Mouse (Mus musculus): ENCODE data around the gene 4931428L18Rik.

The 4931428L18Rik gene

GRCm38 (mm10) chr1:31222564-31222963 is at the start of gene 4931428L18Rik, which contains the start of gene Pih1d3:
Gene 4931428L18Rik, minus strand, starts transcription at chr1:31222684.
Gene Pih1d3, plus strand, starts transcription at chr1:31222838.
- in situ Hi-C loops (cut with MboI, MseI), result no loop called here

DNA sequence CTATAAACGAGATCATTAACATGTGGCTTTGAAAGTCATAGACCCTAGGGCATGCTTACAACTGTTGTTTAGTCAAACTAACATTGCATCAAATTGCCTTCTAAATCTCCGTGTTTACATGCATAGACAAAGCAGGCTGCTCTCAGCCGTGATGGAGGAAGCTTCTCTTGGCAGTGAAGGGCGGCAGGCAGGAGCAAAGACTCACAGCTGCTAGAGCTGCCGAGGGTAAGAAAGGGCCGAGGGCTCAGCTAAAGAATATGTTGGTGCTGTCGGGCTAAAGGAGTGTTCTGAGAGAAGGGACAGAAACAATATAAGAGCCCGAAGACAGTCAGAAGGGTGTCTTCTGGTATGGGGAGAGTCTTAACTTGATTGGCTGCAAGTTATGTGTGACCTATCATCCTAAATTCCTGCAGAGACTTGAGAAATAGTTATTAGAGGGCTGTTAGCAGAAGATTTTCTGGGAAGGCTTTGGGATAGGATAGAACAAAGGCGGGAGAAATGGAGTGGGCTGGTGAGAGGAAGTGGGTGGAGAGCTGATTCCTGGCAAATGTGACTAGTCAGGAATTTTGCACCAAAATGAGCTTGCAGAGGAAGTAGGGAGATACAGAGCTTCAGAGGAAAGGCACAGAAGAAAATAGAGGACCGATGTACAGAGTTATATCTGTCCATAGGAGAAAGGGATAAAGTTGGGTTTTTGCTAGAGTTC is 37.9 kb upstream of the 4931428L18Rik start:
- in situ Hi-C loops (cut with MboI, MseI), result no loop called here

DNA sequence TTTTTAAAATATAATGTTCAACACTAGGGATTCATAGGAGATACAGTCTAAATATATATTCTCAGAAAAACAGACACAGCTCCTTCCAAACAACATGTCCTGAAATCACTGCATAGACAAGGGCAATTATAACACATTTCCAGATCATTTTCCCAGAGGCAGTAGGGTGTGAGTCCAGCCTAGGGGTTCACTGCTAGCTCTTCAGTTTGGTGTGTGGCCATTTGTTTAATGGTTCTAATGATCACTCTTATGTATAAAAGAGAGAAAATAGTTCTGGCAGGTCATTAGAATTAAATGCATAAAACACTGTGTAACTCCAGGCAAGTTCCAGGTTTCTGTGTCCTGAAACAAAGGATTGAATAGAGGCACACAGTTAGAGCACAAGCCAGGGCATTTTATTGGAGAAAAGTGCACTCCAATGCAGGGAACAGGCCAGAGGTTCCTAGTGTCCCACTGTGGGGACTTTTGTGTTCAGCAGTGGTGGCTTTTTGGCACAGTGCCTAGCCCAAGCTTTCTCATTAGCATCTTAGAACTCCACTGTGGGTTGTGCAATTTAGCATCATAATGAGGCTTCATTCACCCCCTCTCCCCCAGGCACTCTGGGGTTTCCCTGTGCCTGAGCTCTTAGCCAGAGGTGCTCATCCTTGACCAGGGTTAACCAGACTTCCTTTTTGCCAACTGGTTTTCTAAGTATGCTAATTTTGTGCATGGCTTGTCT is 11.0 kb upstream of the 4931428L18Rik start:
- in situ Hi-C loops (cut with MboI, MseI), result no loop called here

- in situ Hi-C loops (cut with MboI, MseI), result no loop called here
Measured at GRCm38 (mm10) chr1:31220599-31221250, 1.8 kb downstream of the 4931428L18Rik start.

- in situ Hi-C loops (cut with MboI, MseI), result no loop called here
Measured at GRCm38 (mm10) chr1:31214831-31215230, 7.7 kb downstream of the 4931428L18Rik start.

DNA sequence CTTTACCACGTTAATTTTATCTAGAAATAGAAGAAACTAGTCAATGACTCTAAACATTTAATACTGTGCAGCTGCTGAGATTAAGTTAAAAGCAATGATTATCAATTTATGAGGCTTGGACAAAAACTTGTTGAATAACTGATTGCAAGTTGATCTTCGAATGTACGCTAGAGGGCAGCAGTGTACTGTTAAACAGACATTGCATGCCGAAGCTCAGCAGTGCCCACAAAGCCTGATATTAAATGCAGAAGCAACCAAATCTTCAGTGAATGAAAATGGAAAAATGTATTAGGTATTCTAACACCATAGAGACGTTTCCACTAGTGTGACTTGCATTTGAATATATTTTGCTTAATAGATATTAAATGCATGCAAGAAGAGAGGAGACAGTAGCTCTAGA is 12.3 kb downstream of the 4931428L18Rik start:
- in situ Hi-C loops (cut with MboI, MseI), result no loop called here

DNA sequence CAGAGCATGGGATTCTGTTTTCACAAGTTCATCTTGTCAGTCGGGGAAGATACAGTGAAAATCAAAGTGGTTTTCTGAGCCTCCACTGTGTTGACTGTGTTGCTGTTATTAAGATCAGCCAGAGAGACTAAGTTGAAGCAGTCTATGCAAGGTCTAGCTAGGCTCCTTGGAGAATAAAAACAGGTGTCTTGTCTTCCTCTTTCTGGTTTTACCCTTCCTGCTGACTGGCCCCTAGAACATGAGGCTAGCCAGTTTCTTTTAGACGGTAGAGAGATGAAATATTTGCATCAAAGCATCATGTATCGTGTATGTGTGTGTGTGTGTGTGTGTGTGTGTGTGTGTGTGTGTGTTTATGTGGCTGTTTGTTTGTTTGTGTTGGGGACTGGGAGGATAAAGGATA is 16.7 kb downstream of the 4931428L18Rik start:
- in situ Hi-C loops (cut with MboI, MseI), result no loop called here

DNA sequence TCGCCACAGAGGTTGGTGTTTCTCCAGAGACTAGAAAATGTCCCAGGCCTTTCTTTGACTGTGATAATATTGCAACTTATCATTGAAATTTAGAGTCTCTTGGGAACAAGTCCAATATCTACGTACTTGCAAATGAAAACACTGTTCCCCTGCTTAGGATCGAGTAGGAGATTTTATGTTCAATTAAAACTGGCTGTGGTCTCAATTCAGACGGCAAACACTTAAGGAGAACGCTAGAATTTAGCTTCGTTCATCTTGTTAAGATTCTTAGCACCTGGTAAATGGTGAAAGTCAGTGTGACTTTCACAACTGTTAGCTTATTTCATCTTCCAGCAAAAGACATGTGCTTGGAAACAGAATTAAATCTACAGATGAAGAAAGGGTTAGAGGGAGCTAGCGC is 17.1 kb downstream of the 4931428L18Rik start:
- in situ Hi-C loops (cut with MboI, MseI), result no loop called here

DNA sequence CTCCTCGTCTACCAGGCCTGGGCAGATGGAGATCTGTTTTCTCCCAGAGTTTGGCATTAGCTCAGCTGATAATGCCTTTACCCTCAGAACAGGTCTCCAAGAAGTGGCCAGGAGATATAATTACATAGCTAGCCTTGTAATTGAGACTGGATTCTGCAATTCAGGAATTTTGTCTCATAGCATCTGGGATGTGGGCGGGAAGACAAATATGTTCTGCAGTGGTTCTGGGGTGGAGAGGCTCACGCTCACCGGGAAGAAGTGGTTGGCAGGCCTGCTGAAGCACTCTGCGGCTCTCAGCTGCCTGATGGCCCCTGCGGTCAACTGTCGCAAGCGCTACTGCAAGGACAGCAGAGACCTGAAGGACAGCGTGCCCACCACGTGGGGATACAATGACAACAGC is 18.7 kb downstream of the 4931428L18Rik start:
- in situ Hi-C loops (cut with MboI, MseI), result no loop called here

DNA sequence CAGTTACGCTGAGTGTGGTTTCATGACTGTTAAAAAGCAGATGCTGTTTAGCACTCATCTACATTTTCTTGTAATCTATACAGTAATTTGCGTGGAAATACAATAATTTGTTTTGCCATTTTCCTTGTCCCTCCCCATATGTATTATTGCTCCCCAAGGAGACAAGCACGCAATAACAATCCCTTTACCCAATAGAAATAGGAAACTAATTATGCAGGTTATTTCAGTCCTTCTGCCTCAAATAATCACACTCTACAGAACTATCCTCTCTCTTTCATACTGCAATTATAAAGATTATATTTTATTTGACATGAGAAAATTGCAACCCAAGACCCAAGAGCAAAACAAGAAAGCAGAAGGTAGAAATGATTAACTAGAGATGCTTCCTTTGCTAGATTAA is 25.5 kb downstream of the 4931428L18Rik start:
- in situ Hi-C loops (cut with MboI, MseI), result no loop called here

DNA sequence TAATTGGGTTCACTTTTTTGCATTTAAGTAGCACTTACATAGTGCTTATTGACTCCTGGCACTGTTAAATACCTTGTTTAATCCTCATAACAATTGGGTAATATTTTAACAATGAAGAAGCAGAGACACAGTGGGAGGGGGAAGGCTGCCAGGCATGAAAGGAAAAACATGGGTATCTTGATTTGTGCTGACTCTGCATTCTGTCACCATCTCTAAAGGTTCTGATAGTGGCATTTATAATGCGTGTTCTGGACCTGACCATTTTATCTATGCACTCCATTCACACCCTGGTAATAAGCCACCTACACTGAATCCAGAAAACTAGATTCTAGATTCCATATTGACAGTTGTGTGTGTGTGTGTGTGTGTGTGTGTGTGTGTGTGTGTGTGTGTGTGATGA is 26.9 kb downstream of the 4931428L18Rik start:
- in situ Hi-C loops (cut with MboI, MseI), result no loop called here

- in situ Hi-C loops (cut with MboI, MseI), result no loop called here
Measured at GRCm38 (mm10) chr1:31190237-31190866, 32.1 kb downstream of the 4931428L18Rik start.

GRCm38 (mm10) chr1:31178264-31178663 is 44.2 kb downstream of the 4931428L18Rik start:
- in situ Hi-C loops (cut with MboI, MseI), result no loop called here

- in situ Hi-C loops (cut with MboI, MseI), result no loop called here
Measured at GRCm38 (mm10) chr1:31176101-31176500, 46.4 kb downstream of the 4931428L18Rik start, which contains the start of gene Lgsn. Gene Lgsn, plus strand, starts transcription at chr1:31176401.

GRCm38 (mm10) chr1:31175401-31175800 is 47.1 kb downstream of the 4931428L18Rik start:
- in situ Hi-C loops (cut with MboI, MseI), result no loop called here

- in situ Hi-C loops (cut with MboI, MseI), result no loop called here
Measured at GRCm38 (mm10) chr1:31165326-31166121, 57.0 kb downstream of the 4931428L18Rik start.

DNA sequence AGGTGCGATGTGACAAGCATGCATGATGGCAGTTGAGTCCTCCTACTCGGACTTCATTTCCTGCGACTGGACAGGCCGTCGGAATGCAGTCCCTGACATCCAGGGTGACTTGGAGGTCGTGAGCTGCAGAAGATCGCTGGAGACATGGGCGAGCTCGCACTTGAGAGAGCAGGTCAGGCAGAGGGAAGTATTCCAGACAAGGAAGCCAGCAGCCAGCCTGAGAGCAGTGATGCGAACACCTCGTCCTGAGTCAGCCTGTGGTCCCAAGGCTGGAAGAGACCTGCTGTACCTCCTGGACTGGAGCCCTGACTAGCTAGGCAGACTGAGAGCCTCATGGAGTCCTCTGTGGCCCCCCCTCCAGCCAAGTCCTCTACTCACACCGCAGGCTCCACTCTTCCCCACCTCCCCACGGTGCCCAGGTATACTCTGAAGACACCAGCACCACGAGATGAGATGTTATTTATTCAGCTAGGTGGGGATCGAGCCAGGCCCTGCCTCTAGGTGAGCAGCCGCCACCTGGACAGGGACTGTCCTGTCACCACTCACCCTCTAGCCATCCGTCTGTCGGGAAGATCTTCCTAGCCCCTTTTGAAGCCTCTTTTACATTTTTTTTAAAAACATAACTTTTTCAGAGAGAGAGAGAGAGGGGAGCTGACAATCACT is 57.8 kb downstream of the 4931428L18Rik start:
- in situ Hi-C loops (cut with MboI, MseI), result no loop called here

- in situ Hi-C loops (cut with MboI, MseI), result no loop called here
Measured at GRCm38 (mm10) chr1:31156884-31157283, 65.6 kb downstream of the 4931428L18Rik start.

DNA sequence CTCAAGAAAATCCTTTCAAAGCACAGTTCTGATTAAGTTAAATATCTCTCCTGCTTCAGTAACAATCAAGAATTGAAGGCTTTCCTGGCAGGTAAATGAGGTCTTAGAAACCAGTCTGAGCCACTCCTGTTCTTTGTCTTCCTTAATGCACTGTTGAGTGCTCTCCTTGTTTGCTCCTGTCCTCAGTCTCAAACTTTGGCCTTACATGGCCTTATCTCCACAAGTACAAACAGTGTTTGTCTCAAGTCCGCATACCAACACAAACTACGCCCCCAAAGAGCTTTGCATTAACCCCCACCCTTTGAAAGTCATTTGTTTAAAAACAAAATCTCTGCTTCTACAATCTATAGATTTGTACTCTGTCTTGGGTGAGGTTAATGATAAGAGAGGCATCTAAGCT is 66.3 kb downstream of the 4931428L18Rik start:
- in situ Hi-C loops (cut with MboI, MseI), result no loop called here

- in situ Hi-C loops (cut with MboI, MseI), result loop anchor here (5.0 kb wide), 2 partner anchors 222 to 382 kb away; no protein-coding TSS in a partner anchor
Measured at GRCm38 (mm10) chr1:31153793-31154349, 68.6 kb downstream of the 4931428L18Rik start.

Data from T-helper 1 cell (primary cell).